Mouse (Mus musculus) heart, adult 2 months (tissue): ENCODE data around the gene Hist1h2ad.

Experiments
- CTCF ChIP-seq: fragments of 200-600 bp; IDR thresholded peaks from 2 replicates; pipeline ENCODE4 v1.8.1; 2022; ENCODE audit warnings: antibody characterized with exemption, mild to moderate bottlenecking, moderate library complexity
- EP300 ChIP-seq: fragments of 200-500 bp; IDR thresholded peaks from 2 replicates; pipeline ENCODE4 v1.6.1; 2011; ENCODE audit warnings: low read depth, low read length, control low read depth; ENCODE audit not compliant: insufficient read depth
- POLR2A ChIP-seq: fragments of 200-500 bp; IDR thresholded peaks from 2 replicates; pipeline ENCODE4 v1.6.1; 2011; ENCODE audit warnings: mild to moderate bottlenecking, low read depth, low read length, control low read depth; ENCODE audit not compliant: insufficient read depth

GRCm38 (mm10) chr13:23551931-23552914 lies 22.0 kb upstream of the Hist1h2ad start:
- TF ChIP-seq CTCF (no peak), POLR2A (no peak), EP300 (no peak)
